Mouse (Mus musculus): ENCODE measurements around the gene Fam3c.

- no peak for TF ChIP-seq POLR2A (IDR thresholded peaks at IDR 0.05; ENCODE audit: insufficient read depth, low read length)
- TF ChIP-seq CTCF (IDR thresholded peaks at IDR 0.05; ENCODE audit: low read depth, low read length): no peak
- TF ChIP-seq EP300 (IDR thresholded peaks at IDR 0.05; ENCODE audit: insufficient read depth, low read depth, low read length): no peak
These were observed 28.1 kb downstream of the Fam3c start for GRCm38 (mm10) chr6:22327931-22328330.
